Mouse (Mus musculus): ENCODE data around the gene Eapp. TPM values are rescaled to one million over a fixed set of nuclear protein-coding genes. Genes with fewer than 3 reads are reported as not detected.

Gene Eapp
- 29.1 TPM for polyA plus RNA-seq (2014; fragmentation: Illumina TruSeq; extraction: RNeasy Lipid Tissue Mini Kit (QIAGEN cat#74804); ENCODE audit: insufficient read depth, low read depth, low replicate concordance)

DNA sequence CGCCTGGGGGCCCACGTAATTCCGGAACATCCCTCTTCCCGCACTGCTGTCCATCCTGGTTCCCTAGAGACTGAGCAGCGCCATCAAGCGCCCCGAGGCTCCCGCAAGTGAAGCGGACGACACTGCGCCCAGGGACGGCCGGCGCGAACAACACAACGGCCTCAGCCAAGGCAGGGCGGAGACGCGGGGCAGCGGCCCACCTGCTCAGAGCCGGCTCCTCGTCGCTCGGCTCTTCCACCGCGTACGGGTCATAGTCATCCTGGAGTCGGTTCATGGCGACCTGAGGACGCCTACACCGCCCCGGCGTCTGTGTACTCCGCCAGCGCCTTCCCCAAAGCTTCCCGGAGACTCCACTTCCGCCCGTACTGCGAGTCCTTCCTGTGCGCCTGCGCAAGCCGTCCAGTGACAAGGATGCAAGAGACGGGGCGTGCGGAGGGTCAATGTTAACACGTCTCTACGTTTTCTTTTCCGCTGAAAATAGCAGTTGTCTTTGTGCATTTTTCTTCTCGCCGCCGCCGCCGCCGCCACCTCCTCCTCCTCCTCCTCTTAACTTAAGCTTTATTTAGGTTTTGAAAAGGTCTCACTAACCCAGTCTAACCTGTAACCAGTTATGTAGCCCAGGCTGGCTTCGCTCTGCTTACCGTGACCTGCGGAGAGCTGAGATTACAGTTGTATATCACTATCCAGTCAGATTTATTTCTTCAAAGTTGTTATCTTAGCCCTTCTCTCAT, at the start of gene Eapp:
Eapp (minus strand) TSS at position 387 of the 731 bp plus-strand sequence.

DNA sequence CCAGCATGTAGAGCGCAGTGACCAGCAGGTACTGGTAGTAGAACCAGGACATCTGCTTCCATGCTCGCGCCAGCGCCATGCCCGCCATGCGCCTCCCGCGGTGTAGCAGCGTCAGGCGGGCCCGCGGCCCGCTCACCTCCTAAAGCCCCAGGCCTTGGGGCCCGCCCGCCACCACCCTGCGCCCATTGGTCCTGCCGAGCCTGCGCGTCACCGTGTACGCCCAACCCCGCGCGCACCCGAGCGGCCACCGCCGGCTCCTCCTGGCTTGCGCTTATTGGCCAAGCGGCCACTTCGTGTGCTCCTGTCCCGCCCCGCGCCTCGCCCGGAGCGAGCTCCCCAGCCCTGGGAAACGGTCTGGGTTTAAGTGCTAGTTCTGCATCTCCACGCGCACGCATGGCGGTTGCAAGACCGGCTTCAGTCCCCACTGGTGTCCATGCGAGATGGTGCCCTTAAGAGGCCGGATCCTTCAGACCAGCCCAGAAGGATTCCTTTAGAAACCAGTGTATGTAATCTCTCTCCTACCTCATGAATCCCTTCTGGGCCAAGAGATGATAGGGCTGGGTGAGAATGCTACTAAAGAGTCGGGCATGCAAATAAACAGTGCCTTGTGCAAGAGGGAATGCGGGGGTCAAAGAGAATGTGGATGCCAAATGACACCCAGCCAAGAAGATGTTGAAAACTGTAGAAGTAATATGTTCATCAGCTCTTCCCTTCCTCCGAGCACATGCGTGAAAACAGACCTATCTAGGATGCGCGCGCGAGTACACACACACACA, 39.1 kb downstream of the Eapp start, which contains the start of gene Sptssa:
Sptssa (minus strand) TSS at position 178 of the 776 bp plus-strand sequence.

Other genes starting within 250 kb of the Eapp start
- 113 TPM for gene Sptssa, start 39.3 kb downstream of the Eapp start, polyA plus RNA-seq (2014; fragmentation: Illumina TruSeq; extraction: RNeasy Lipid Tissue Mini Kit (QIAGEN cat#74804); ENCODE audit: insufficient read depth, low read depth, low replicate concordance)
- gene Snx6, start 99.8 kb upstream of the Eapp start, polyA plus RNA-seq (2014; fragmentation: Illumina TruSeq; extraction: RNeasy Lipid Tissue Mini Kit (QIAGEN cat#74804); ENCODE audit: insufficient read depth, low read depth, low replicate concordance), result 49.5 TPM
- gene Cfl2, start 167.0 kb upstream of the Eapp start, polyA plus RNA-seq (2014; fragmentation: Illumina TruSeq; extraction: RNeasy Lipid Tissue Mini Kit (QIAGEN cat#74804); ENCODE audit: insufficient read depth, low read depth, low replicate concordance), result 73.2 TPM

All from lung, adult 10 weeks (tissue).